Mouse (Mus musculus): ENCODE results near the gene Ski. TPM values are rescaled to one million over a fixed set of nuclear protein-coding genes. Genes with fewer than 3 reads are reported as not detected.

Ski gene
- polyA plus RNA-seq, 1 experiment from 2014 or later = 14.1 TPM

GRCm38 (mm10) chr4:155218104-155218732 lies 4.2 kb downstream of the Ski start:
- H3K27ac ChIP-seq (ENCODE audit: low read depth, low read length) = no peak overlapping the region
- DNase-seq (ENCODE audit: low spot score) (no peak), ATAC-seq (replicated peaks; ENCODE audit: low FRiP score) (no peak)
- H3K27me3 ChIP-seq (ENCODE audit: control insufficient read depth, insufficient read depth, low read length) = no peaks in the 10 kb centered on the region
- 90% methylated on average over 9 of the region's 9 CpGs for WGBS
- peaks cover 59% of the 10 kb centered on the region for H3K4me1 ChIP-seq (replicated peaks; ENCODE audit: control insufficient read depth, insufficient read depth, low read length)
- H3K4me2 ChIP-seq (ENCODE audit: low read depth, low read length, severe bottlenecking) = peak overlapping the region; percentile 99; the same call in 1 of the 2 replicates
- peak overlapping the region; percentile 8; the same call in 1 of the 2 replicates for H3K9ac ChIP-seq (ENCODE audit: low read length)
- no peak overlapping the region for H3K4me3 ChIP-seq (ENCODE audit: low read depth, low read length)
- no peaks in the 10 kb centered on the region for H3K9me3 ChIP-seq (ENCODE audit: control insufficient read depth, low read length)
- H3K36me3 ChIP-seq (ENCODE audit: control insufficient read depth, insufficient read depth, low read length) = no peaks in the 10 kb centered on the region; the same call in 1 of the 2 replicates

GRCm38 (mm10) chr4:155217241-155218103 lies 4.9 kb downstream of the Ski start:
- H3K9me3 ChIP-seq (ENCODE audit: control insufficient read depth, low read length) = no peaks in the 10 kb centered on the region
- no peak overlapping the region for H3K9ac ChIP-seq (ENCODE audit: low read length)
- no peaks in the 10 kb centered on the region for H3K27me3 ChIP-seq (ENCODE audit: control insufficient read depth, insufficient read depth, low read length)
- H3K27ac ChIP-seq (ENCODE audit: low read depth, low read length) = peak overlapping the region; percentile 41; the same call in 1 of the 2 replicates
- H3K36me3 ChIP-seq (ENCODE audit: control insufficient read depth, insufficient read depth, low read length) = no peaks in the 10 kb centered on the region; the same call in 1 of the 2 replicates
- H3K4me2 ChIP-seq (ENCODE audit: low read depth, low read length, severe bottlenecking) = no peak overlapping the region
- ATAC-seq (replicated peaks; ENCODE audit: low FRiP score) (no peak), DNase-seq (ENCODE audit: low spot score) (no peak)
- peaks cover 63% of the 10 kb centered on the region for H3K4me1 ChIP-seq (replicated peaks; ENCODE audit: control insufficient read depth, insufficient read depth, low read length)
- no peak overlapping the region for H3K4me3 ChIP-seq (ENCODE audit: low read depth, low read length)
- 79% methylated on average over 12 of the region's 12 CpGs for WGBS

DNA sequence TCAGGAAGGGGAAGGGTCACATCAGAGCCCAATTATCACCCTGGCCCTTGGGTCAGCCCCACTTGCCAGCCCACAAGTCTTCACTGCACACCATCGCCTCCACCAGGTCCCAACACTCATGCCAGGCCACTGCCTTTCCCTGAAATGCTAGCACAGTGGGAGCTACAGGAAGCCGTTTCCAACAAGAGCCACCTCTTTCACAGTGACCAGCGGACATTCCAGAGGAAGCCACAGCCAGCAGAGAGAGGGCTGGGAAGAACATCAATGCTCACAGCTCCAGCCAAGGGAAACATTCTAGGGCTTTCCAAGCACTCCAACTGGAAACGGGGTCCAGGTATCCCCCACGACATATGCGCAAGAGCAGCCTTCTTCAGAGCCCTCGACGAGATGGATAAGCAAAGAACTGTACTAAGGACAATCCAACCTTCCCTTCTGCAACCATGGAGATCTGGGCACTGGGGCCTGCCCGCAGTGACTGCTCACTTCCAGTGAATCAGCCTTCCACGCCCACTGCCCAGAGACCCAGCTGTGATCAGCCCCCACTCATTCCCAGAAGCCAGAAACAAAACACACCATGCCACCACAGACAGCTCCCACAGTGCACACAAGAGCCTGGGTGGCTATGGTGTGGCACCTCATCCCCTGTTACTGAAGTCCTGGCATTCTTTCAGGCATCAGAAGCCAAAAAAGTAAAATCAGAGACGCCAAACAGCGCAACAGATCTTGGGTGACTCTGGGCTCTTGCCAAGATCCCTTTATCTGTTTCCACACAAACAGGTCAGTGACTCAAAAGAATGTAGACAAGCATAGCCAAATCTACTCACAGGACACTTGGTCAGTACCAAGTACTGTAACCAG lies 6.4 kb downstream of the Ski start:
- Histone ChIP-seq H3K9ac (ENCODE audit: low read length) (no peak overlapping the region), H3K36me3 (ENCODE audit: control insufficient read depth, insufficient read depth, low read length) (no peaks in the 10 kb centered on the region; the same call in 1 of the 2 replicates), H3K4me3 (ENCODE audit: low read depth, low read length) (no peak overlapping the region), H3K4me1 (replicated peaks; ENCODE audit: control insufficient read depth, insufficient read depth, low read length) (peaks cover 60% of the 10 kb centered on the region), H3K27ac (ENCODE audit: low read depth, low read length) (no peak overlapping the region), H3K4me2 (ENCODE audit: low read depth, low read length, severe bottlenecking) (no peak overlapping the region), H3K9me3 (ENCODE audit: control insufficient read depth, low read length) (no peaks in the 10 kb centered on the region), H3K27me3 (ENCODE audit: control insufficient read depth, insufficient read depth, low read length) (no peaks in the 10 kb centered on the region)
- no peak for ATAC-seq (replicated peaks; ENCODE audit: low FRiP score)
- WGBS = 81% methylated on average over 12 of the region's 12 CpGs
- DNase-seq (ENCODE audit: low spot score) = no peak

GRCm38 (mm10) chr4:155215203-155215602 lies 7.2 kb downstream of the Ski start:
- 66% methylated on average over 9 of the region's 9 CpGs for WGBS
- Histone ChIP-seq H3K4me3 (ENCODE audit: low read depth, low read length) (no peak overlapping the region), H3K4me1 (replicated peaks; ENCODE audit: control insufficient read depth, insufficient read depth, low read length) (peaks cover 55% of the 10 kb centered on the region), H3K27ac (ENCODE audit: low read depth, low read length) (no peak overlapping the region), H3K36me3 (ENCODE audit: control insufficient read depth, insufficient read depth, low read length) (no peaks in the 10 kb centered on the region; the same call in 1 of the 2 replicates), H3K9ac (ENCODE audit: low read length) (no peak overlapping the region), H3K4me2 (ENCODE audit: low read depth, low read length, severe bottlenecking) (no peak overlapping the region), H3K27me3 (ENCODE audit: control insufficient read depth, insufficient read depth, low read length) (no peaks in the 10 kb centered on the region), H3K9me3 (ENCODE audit: control insufficient read depth, low read length) (no peaks in the 10 kb centered on the region)
- DNase-seq (ENCODE audit: low spot score) = no peak
- no peak for ATAC-seq (replicated peaks; ENCODE audit: low FRiP score)

DNA sequence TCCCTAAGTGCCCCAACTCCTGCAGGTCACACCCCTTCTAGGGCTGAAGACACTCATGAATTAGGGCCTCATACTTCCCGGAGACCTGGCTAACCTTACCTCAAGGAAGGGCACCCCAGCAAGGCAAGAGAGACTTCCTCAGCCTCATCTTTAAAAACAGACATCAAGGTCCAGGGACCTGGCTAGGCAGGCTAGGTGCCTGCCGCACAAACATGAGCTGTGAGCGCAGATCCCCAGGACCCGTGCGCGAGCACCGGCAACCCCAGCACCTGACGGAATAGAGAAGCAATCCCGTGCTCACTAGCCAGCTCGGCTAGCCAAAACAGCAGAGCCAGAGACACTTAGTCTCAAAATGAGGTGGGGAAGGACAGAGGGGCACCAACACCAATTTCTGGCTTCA lies 7.6 kb downstream of the Ski start:
- no peak for DNase-seq (ENCODE audit: low spot score)
- no peak overlapping the region for H3K4me3 ChIP-seq (ENCODE audit: low read depth, low read length)
- no peak for ATAC-seq (replicated peaks; ENCODE audit: low FRiP score)
- no peak overlapping the region for H3K9ac ChIP-seq (ENCODE audit: low read length)
- no peaks in the 10 kb centered on the region for H3K9me3 ChIP-seq (ENCODE audit: control insufficient read depth, low read length)
- H3K4me2 ChIP-seq (ENCODE audit: low read depth, low read length, severe bottlenecking) = 0 out of 2 replicates have a peak overlapping the region, but pooled peaks have one; percentile 11
- peaks cover 51% of the 10 kb centered on the region for H3K4me1 ChIP-seq (replicated peaks; ENCODE audit: control insufficient read depth, insufficient read depth, low read length)
- no peaks in the 10 kb centered on the region for H3K27me3 ChIP-seq (ENCODE audit: control insufficient read depth, insufficient read depth, low read length)
- no peaks in the 10 kb centered on the region; the same call in 1 of the 2 replicates for H3K36me3 ChIP-seq (ENCODE audit: control insufficient read depth, insufficient read depth, low read length)
- WGBS = 78% methylated on average over 10 of the region's 10 CpGs
- H3K27ac ChIP-seq (ENCODE audit: low read depth, low read length) = no peak overlapping the region

DNA sequence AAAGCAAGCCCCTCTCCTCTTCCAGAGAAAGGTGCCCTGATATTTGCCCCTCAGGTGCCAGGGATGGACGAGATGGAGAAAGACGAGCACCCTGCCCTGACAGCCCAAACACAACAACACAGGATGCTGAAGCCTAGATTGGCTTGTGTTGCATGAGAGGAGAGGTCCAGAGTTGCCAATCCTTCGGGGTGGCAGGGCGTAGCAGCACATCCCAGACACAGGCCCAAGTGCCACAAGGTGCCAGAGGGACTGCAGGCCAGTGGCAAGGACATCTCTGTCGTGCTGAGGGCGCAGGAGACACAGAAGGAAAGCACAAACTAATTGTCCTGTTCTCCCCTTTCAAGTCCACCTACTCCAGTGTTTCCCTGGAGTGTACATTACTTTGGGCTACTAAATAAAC lies 8.2 kb downstream of the Ski start:
- WGBS = 74% methylated on average over 6 of the region's 6 CpGs
- no peak overlapping the region for H3K9ac ChIP-seq (ENCODE audit: low read length)
- no peaks in the 10 kb centered on the region; the same call in 1 of the 2 replicates for H3K36me3 ChIP-seq (ENCODE audit: control insufficient read depth, insufficient read depth, low read length)
- H3K27ac ChIP-seq (ENCODE audit: low read depth, low read length) = no peak overlapping the region
- no peak overlapping the region for H3K4me2 ChIP-seq (ENCODE audit: low read depth, low read length, severe bottlenecking)
- DNase-seq (ENCODE audit: low spot score) (no peak), ATAC-seq (replicated peaks; ENCODE audit: low FRiP score) (no peak)
- no peak overlapping the region for H3K4me3 ChIP-seq (ENCODE audit: low read depth, low read length)
- peaks cover 47% of the 10 kb centered on the region for H3K4me1 ChIP-seq (replicated peaks; ENCODE audit: control insufficient read depth, insufficient read depth, low read length)
- H3K9me3 ChIP-seq (ENCODE audit: control insufficient read depth, low read length) = no peaks in the 10 kb centered on the region
- no peaks in the 10 kb centered on the region for H3K27me3 ChIP-seq (ENCODE audit: control insufficient read depth, insufficient read depth, low read length)

DNA sequence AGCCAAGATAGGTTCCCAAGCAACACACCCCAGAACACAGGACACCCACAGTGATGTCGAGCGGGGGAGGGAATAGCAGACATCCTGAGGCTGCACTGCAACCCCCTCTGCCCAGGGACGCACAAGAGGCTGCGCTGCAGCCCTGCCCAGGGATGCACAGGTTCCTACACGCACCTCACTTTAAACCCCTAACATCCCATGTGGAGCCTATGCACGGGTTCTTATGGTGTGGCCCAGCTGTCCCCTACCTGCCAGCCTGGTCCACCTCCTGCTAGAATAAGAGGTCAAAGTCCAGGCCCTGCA lies 8.7 kb downstream of the Ski start:
- Histone ChIP-seq H3K27me3 (ENCODE audit: control insufficient read depth, insufficient read depth, low read length) (no peaks in the 10 kb centered on the region), H3K4me1 (replicated peaks; ENCODE audit: control insufficient read depth, insufficient read depth, low read length) (peaks cover 44% of the 10 kb centered on the region), H3K36me3 (ENCODE audit: control insufficient read depth, insufficient read depth, low read length) (no peaks in the 10 kb centered on the region; the same call in 1 of the 2 replicates), H3K9me3 (ENCODE audit: control insufficient read depth, low read length) (no peaks in the 10 kb centered on the region), H3K9ac (ENCODE audit: low read length) (0 out of 2 replicates have a peak overlapping the region, but pooled peaks have one; percentile 6), H3K27ac (ENCODE audit: low read depth, low read length) (peak overlapping the region; percentile 46), H3K4me2 (ENCODE audit: low read depth, low read length, severe bottlenecking) (no peak overlapping the region), H3K4me3 (ENCODE audit: low read depth, low read length) (no peak overlapping the region)
- ATAC-seq (replicated peaks; ENCODE audit: low FRiP score) (peak; percentile 54), DNase-seq (ENCODE audit: low spot score) (no peak)
- WGBS = 72% methylated on average over 6 of the region's 6 CpGs

DNA sequence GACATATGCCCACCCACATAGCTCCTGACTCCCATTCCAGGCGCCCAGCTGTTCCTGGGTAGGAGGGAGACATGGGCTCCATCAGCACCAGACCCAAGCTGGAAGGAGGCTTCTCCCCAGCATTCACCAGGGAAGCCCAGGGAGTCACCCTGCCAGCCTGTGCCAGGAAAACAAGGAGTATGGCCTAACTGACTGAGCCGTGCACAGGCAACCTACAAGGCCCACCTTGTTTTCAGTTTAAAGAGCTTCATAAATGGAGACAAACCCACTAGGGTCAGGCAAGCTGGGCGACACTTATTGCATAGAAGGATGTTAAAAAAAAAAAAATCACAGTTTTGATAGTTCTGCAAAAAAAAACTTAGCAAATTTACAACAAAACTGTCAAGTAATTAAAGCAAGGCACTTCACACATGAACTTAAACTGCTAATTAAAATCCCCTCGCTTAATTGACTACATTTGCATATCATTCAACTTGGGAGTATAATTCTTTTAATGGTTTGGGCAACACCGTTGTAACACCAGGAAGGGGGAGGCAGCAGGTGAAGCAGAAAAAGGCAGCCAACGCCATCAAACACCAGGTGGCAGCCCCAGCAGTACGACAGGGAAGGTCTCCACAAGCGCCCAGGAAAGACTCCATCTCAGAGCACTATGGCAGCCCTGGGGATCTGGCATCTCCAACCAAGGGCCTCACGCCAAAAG lies 9.2 kb downstream of the Ski start:
- H3K4me2 ChIP-seq (ENCODE audit: low read depth, low read length, severe bottlenecking) = no peak overlapping the region
- peaks cover 47% of the 10 kb centered on the region for H3K4me1 ChIP-seq (replicated peaks; ENCODE audit: control insufficient read depth, insufficient read depth, low read length)
- 45% methylated on average over 9 of the region's 9 CpGs for WGBS
- no peaks in the 10 kb centered on the region; the same call in 1 of the 2 replicates for H3K36me3 ChIP-seq (ENCODE audit: control insufficient read depth, insufficient read depth, low read length)
- DNase-seq (ENCODE audit: low spot score) = peak; percentile 70
- no peaks in the 10 kb centered on the region for H3K27me3 ChIP-seq (ENCODE audit: control insufficient read depth, insufficient read depth, low read length)
- peak; percentile 55 for ATAC-seq (replicated peaks; ENCODE audit: low FRiP score)
- H3K4me3 ChIP-seq (ENCODE audit: low read depth, low read length) = no peak overlapping the region
- no peaks in the 10 kb centered on the region for H3K9me3 ChIP-seq (ENCODE audit: control insufficient read depth, low read length)
- peak overlapping the region; percentile 53 for H3K27ac ChIP-seq (ENCODE audit: low read depth, low read length)
- no peak overlapping the region for H3K9ac ChIP-seq (ENCODE audit: low read length)
